Mouse (Mus musculus) testis, postnatal 10 days (tissue): ENCODE data around the gene Gbf1.

Experiments used
- DNase-seq: peaks from one replicate; pipeline ENCODE4 v3.0.0; 2021; ENCODE audit warnings: low spot score

Gene Gbf1

DNA sequence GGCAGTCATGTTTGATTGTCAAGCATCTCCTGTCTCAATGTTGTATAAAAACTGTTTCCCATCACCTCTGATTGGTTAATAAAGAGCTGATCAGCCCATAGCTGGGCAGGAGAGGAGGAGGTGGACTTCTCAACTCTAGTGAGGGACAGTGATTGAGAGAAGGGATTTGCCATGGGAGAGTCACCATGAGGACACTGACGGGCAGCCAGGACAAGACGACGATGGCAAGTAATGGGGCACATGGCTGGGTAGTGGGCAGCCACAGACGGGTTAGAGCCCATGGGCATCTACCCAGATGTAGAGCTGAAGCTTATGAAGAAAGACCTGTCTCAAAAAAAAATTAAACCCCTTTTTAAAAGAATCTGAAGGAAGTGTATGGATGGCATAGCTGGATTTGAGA lies 150.2 kb downstream of the Gbf1 start:
- DNase-seq = peak; percentile 22

DNA sequence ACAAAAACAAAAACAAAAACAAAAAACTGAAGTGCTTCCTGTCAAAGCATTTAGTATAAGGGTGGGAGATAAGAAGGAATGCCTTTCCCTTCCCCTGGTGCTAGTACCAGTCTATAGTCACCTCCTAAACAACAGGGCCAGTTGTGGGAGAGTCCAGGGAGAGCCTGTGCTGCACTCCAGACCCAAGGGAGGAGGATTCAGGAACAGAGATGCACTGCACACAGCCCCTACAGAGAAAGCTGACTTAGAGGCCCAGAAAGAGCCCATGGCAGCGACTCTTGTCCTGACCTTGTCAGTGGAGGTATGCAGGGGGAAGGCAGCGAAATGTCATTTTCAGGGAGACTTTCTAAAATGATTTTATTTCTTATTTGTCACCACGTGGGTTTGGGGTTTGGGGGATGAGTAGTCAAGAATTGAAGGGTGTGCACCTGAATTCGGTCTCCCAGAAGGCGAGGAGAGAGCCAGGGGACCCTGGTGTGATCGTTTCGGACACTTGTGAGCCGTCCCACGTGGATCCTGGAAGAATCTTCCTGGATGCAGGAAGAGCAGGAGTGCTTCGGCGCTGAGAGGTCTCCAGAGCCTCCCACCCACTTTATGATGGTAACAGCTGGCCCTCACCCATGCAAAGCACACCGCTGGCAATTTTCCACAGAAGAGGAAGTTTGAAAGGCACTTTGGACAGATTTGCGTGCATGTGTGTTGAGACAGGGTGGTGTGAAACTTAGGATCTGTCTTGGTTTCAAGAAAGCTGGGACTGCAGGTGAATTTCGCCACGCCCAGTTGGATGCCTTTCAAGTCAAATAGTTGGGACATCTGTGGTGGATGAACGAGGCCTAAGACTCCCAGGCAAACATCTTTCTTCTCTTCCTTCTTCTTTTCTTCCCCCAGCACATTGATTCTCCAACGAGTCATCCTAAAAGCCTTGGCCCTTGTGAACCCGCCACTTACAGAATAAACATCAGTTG lies 151.2 kb downstream of the Gbf1 start:
- peak; percentile 45 for DNase-seq

DNA sequence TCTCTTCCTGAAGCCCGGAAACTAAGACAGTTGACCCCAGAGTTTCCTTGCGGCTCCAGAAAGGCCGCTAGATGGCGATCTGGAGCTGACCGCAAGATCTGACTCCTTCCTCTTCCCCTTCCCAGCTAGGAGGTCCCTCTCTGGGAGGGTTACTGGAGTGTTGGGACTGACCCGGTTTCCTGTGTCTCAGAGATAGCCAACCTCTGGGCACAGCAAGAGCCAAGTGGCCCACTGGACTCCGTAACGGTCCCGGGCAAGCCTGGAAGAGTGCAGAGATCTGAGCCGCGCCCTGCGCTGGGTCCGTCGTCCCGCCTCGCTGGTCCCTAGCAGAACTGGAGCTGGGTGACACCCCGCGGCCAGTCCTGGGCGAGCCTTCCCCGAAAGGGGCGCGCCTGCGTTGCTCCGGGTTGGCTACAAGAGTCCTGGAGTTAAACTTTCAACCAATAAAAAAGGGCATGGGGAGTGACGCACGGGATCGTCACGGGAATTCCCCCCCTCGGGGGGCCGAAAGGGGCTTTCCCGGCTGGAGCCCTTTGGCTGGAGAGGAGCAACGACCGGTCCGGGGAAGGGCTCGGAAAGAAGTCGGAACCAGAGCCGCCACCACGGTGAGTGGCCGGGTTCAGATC lies 152.0 kb downstream of the Gbf1 start, which contains the start of gene Nfkb2:
Gene Nfkb2, plus strand, starts transcription at position 105 of the 626 bp plus-strand sequence.
- DNase-seq = peak; percentile 89

DNA sequence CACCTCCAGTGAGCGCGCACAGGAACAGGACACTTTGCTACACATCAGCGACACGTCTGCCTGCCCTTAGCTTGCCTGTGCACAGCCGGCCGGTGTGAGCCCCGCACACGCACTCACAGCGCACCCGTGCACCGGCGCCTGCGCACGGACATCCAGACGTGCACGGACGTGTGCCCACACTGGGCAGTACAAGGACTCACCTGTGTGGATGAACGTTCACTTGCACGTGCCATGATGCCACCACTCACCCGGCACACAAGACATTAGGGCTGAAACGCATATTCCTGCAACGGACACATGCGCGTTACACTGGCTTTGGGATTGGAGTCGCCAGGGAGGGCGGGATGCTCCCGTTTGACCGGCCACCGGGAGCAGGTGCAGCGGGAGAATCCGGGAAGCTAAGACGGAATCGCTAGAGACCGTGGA lies 152.6 kb downstream of the Gbf1 start:
- DNase-seq = no peak

GRCm38 (mm10) chr19:46305432-46306267 lies 153.3 kb downstream of the Gbf1 start:
- DNase-seq = peak; percentile 96

GRCm38 (mm10) chr19:46306268-46306610 lies 153.9 kb downstream of the Gbf1 start:
- no peak for DNase-seq

DNA sequence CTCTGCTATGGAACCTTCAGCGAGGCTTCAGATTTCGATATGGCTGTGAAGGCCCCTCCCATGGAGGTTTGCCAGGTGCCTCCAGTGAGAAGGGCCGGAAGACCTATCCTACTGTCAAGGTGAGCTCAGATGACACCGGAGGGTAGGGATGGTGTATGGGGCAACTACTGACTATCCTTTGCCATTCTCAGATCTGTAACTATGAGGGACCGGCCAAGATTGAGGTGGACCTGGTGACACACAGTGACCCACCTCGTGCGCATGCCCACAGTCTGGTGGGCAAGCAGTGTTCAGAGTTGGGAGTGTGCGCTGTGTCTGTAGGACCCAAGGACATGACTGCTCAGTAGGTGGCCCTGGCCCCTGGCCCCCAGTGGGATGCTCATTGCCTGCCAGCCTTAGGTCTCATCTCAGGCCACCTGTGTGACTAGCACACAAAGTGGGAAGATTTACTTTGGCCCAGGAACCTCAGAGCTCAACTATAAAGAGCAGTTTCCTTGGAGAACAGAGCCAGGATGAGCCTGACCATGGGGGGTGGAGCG lies 154.5 kb downstream of the Gbf1 start:
- peak; percentile 45 for DNase-seq

- DNase-seq = peak; percentile 38
Observed at GRCm38 (mm10) chr19:46307781-46308180, 155.5 kb downstream of the Gbf1 start.

DNA sequence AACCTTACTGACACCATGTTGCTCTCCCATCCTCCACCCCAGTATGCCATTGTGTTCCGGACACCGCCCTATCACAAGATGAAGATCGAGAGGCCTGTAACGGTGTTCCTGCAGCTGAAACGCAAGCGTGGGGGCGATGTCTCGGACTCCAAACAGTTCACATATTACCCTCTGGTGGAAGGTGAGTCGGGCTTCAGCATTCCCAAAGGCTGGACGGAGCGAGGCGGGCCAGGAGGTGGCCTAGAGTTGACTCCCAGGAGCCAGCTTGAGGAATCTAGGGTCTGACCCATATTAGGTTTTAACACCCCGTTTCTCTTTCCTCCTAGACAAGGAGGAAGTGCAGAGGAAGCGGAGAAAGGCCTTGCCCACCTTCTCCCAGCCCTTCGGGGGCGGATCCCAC lies 156.0 kb downstream of the Gbf1 start:
- peak; percentile 45 for DNase-seq

DNA sequence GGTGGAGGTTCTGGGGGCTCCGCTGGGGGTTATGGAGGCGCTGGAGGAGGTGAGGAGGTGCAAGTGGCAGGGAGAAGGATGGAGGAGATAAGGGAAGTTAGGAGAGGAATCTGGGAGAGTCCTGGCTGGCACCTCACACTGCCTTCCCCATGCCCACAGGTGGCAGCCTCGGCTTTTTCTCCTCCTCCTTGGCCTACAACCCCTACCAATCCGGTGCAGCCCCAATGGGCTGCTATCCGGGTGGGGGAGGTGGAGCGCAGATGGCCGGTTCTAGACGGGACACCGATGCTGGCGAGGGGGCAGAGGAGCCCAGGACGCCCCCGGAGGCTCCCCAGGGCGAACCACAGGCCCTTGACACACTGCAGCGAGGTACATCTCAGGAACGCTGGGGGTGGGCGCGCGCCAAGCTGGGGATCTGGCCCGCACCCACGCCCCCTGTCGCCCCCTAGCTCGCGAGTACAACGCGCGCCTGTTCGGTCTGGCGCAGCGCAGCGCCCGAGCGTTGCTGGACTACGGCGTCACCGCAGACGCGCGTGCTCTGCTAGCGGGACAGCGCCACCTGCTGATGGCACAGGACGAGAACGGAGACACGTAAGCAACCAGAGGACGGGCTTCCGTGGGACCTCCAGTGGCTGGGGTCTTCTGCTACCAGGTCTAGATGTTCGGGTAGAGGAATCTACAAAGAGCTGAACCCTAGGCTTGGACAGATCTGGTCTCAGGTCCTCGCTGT lies 156.6 kb downstream of the Gbf1 start:
- DNase-seq = peak; percentile 95

GRCm38 (mm10) chr19:46309651-46310305 lies 157.5 kb downstream of the Gbf1 start:
- DNase-seq = peak; percentile 44

DNA sequence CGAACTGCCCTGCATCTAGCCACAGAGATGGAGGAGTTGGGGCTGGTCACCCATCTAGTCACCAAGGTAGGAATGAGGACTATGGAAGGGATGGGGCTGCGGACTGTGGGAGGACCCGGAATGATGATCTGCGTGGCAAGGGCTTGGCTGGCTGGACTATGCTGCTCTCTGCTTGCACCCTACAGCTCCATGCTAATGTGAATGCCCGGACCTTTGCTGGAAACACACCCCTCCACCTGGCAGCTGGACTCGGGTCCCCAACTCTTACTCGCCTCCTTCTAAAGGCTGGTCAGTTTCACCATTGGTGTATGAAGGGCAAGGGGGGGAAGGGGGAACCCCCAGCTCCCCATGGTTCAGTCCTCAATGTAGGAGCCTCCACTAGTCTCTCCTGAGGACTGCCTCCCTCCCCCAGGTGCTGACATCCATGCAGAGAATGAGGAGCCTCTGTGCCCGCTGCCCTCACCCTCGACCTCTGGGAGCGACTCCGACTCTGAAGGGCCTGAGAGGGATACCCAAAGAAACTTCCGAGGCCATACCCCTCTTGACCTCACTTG lies 158.1 kb downstream of the Gbf1 start:
- DNase-seq = peak; percentile 37

DNA sequence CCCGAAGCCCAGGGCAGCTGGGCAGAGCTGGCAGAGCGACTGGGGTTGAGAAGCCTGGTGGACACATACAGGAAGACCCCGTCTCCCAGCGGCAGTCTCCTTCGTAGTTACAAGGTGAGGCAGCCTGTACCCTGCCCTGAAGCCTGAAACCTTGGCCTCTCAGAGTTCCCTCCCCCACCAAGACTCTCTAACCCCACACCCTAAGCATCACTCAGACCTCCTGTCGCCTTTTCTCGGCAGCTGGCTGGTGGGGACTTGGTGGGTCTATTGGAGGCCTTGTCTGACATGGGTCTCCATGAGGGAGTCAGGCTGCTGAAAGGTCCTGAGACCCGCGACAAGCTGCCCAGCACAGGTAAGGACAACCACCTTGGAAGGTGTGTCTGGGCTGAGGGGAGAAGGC lies 159.0 kb downstream of the Gbf1 start:
- peak; percentile 37 for DNase-seq

DNA sequence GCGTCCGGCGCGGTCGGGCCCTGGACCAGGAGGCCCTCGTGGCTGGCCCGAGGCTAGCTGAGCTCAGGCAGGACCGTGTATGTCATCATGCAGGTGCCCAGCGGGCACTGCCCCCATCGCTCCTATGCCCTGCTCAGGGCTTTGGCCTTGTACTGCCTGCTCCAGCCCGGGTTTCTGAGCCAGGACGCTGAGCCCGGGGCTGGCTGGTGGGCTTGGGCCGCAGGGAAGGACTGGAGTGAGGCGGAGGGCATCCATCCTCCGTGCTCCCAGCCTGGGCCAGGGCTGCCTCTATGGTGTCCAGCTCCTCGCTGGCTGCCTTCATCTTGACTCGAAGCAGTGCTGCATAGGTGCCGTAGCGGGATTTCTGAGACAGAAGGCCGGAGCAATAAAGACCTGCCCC lies 160.3 kb downstream of the Gbf1 start:
- peak; percentile 42 for DNase-seq

DNA sequence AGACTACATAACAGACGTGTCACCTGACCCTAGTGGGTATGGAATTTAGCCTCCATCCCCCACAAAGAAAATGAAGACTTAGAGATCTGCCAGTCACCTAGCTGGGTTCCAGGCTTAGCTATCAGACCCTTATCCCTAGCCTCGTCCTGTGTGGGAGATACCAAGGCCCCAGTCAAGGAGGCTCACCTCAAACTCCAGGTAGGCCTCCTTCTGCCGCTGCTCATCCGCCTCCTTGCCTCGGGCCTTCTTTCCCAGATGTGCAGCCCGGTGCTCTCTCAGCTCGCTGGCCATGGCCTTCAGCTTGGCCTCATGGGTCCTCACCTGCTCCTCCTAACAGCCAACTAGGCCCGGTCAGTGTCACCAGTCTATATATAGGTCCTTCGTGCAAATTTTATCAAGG lies 160.8 kb downstream of the Gbf1 start:
- peak; percentile 35 for DNase-seq

GRCm38 (mm10) chr19:46313591-46313990 lies 161.3 kb downstream of the Gbf1 start:
- peak; percentile 41 for DNase-seq

GRCm38 (mm10) chr19:46314151-46314601 lies 161.9 kb downstream of the Gbf1 start:
- DNase-seq = peak; percentile 72

- peak; percentile 36 for DNase-seq
Observed at GRCm38 (mm10) chr19:46314872-46315742, 162.8 kb downstream of the Gbf1 start.
